Mouse (Mus musculus) gastrocnemius, postnatal 36 days (tissue): ENCODE data around the gene Sptb. TPM values are rescaled to one million over a fixed set of nuclear protein-coding genes. Genes with fewer than 3 reads are reported as not detected.

Experiments
- DNase-seq, 2 experiments: peaks; one replicate each; pipeline ENCODE4 v3.0.0; 2022
- intact Hi-C: fragments of 180-260 bp; cut with DNase I; formaldehyde crosslinking; loops from one replicate; pipeline ENCODE4 v1.15.1; 2025
- total RNA-seq, 2 experiments: library from RNA; stranded (reverse); gene quantifications; 2 replicates each; pipeline ENCODE4 v1.2.3; 2021

Gene Sptb
- total RNA-seq, 2 experiments from 2014 or later = 112 to 143 TPM

DNA sequence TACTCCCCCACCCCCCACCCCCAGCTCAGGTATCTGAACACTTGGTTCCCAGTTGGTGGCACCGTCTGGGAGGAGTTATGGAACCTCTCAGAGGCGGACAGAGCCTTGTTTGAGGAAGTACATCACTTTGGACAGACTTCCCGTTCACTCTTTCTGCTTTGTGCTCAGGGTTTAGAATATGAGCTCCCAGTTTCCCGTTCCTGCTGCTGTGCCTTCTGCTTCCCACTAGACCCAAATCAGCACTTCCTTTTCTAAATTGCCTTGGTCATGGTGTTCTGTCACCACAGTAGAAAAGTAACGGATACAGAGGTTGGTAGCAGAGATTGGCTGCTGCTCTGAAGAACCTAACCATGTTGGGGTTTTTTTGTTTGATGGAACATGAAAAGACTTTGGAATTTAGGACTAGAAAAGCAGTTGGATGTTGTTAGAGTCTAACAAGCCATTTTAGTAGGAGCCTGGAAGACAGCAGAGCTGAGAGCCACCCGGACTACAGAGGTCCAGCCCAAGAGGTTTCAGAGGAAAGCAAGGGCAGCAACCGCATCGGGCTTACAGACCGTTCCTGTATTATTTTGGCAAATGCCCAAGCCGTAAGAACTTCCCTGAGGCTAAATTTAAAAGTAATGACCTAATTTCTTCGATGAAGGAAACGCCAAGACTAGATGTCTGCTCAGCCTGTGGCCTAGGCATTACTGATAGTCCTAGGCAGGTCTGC, 95.3 kb downstream of the Sptb start:
- intact Hi-C loops = no loop called here

DNA sequence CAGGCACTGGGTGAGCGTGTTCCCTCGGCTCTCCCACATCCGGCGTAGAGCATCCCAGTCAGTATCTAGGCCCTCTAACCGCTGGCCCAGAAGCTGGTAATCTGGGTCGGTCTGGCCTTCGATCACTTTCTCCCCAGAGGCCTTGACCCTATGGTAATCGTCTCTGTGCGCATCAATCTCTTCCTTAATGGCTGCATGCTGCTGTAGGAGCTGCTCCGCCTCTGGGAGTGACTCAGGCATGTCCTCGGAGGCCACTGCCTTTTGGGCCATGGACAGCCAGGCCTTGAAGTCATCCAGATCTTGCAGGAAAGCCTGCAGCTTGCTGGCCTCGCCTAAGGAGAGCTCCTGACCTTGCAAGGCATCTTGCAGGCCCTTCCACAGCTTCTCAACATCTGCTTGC, 97.7 kb downstream of the Sptb start:
- intact Hi-C loops = no loop called here
- no peak for DNase-seq

More for the DNA sequence above, 95.3 kb downstream of the Sptb start:
- no peak for DNase-seq

DNA sequence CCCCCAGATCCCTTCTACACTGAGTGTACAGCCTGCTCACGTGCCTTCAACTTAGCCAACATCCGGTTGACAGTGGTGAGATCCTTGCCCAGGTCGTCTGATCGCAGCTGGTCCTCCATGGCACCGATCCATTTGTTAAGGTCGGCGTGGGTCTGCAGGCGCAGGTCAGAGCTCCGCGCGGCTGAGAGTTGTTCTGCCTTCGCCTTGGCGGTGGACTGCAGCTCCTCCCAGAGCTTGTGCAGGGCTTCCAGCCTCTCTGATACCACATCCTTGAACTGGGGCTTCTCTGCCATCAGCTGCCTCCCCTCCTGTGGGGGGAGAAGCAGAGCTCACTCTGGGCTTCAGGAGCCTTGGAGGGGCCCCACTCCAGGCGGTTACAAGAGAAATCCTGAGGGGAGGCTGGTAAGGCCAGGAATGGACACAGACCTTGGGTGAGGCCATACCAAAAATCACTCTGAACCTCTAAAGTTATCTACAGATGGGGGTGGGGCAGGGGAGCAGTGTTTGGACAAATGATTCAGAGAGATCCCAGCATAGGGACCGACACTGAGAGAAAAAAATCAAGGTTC, 101.3 kb downstream of the Sptb start:
- intact Hi-C loops = no loop called here
- no peak for DNase-seq

GRCm38 (mm10) chr12:76608241-76608640, 102.1 kb downstream of the Sptb start:
- intact Hi-C loops = no loop called here

DNA sequence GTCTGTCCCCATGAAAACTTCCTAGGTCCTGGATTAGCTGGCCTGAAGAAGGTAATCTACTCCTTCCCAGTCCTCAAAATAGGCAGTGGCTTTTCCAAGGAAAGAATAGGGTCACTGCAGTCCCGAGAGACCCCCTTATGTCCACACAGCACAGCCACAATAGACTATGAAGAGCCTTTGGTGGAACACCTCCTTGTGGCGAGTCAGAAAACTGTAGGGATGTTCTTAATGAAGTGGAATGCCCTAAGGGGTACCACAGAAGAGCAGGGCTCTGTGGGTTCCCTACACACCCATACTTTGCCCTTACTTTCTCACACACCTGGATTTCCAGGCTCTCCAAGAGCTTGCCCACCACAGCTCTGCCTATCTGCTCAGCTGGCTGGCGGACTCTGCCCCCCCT, 104.5 kb downstream of the Sptb start:
- intact Hi-C loops = no loop called here
- DNase-seq = no peak

More at GRCm38 (mm10) chr12:76608241-76608640, 102.1 kb downstream of the Sptb start:
- DNase-seq = no peak

DNA sequence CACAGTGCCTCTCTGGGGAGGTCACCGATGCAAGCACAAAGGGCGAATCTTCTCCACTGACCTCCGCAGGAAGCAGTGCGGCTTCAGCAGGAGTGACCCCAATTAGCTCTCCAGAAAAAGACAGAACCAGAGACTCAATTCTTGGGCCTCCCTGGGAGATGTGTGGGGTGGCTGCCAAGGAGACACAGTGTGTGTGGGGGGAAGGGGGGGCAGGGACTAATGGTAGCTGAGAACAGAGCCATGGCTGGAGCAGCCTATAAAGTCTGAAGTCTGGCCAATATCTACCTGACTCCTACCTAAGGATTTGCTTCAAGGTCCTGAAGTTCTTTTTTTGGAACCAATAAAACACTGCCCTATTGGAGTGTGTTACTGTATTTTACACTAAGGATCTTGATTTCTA, 105.8 kb downstream of the Sptb start:
- no peak for DNase-seq
- intact Hi-C loops = no loop called here

DNA sequence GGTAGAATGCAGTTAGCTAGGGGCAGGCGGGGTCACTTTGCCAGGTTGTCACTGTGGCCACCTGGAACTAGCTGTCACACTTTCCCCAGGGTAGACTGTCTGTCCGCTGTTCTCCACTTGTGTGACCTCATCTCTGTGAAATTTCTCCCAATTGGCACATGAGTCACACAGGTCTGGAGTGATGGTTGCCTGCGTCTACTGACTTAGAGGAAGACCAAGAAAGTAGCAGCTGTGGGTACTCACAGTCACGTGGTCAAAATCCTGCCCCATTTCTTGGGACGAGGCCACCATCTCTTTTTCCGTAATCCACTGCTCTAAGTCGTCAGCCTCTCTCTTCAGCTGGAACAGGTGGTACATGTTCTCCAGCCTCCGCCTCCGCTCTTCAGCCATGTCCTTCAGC, 106.6 kb downstream of the Sptb start:
- no peak for DNase-seq
- intact Hi-C loops = no loop called here

GRCm38 (mm10) chr12:76598196-76598928, 112.0 kb downstream of the Sptb start:
- intact Hi-C loops = loop anchor here (10.0 kb wide), 1 partner anchor 156 kb away; no protein-coding TSS in a partner anchor
- DNase-seq = no peak

DNA sequence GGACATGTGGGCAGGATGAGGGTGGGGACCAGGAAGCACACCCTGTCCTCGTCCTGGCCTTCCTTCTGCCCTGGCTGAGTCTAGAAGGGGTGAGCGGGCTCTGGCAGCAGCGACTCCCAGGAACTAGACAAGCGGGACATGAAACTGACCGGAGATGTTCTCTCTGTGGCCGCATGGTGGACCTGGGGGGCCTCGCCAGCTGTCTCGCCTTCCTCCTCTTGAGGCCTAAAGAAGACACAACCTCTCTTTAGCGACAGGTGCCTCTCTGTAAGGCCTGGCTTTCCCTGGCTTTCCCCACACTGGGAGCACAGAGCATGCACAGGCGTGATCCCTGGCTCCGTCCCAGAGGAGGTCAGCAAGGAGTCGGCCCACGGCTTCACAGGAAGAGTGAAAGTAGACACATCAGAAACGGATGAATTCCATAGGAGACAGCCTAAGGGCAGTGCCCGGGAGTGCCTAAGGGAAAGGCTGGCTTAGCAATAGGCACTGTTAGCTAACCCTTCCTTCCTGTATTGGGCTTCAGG, 112.7 kb downstream of the Sptb start:
- intact Hi-C loops = loop anchor here (10.0 kb wide), 1 partner anchor 157 kb away; no protein-coding TSS in a partner anchor
- DNase-seq = no peak

DNA sequence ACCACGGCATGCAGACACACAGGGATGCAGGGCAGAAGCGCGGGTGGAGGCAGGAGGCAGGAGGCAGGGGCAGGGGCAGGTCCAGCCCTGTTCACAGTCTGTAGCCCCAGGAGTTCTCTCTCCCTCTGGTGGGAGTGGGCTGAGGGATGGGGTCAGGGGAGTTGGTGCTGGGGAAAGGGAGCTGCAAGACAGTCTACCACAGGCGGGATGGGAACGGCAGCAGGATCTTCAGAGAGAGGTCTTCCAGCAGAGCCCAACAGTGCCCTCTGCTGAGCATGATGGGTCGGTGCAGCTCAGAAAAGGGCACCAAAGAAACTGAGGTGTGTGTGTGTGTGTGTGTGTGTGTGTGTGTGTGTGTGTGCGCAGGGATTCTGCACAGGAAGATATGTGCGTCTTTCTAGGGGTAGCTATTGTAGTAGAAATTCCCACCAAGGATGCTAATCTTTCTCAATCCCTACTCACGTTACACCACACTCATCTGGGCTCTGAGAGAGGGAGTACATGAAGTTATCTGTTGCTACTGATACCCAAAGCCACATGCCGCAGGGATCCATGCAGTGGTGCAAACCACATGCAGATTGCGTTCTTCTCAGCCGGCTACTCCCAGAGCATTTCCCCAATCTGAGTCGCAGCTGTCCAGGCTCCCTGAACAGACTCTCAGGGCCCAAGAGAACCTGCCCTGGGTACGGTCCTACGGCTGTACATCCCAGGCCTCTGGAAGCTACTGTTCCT, 113.9 kb downstream of the Sptb start:
- peak; percentile 64 to 73 for DNase-seq
- intact Hi-C loops = loop anchor here (1.0 to 10.0 kb wide), 2 partner anchors 100 to 158 kb away; no protein-coding TSS in a partner anchor

DNA sequence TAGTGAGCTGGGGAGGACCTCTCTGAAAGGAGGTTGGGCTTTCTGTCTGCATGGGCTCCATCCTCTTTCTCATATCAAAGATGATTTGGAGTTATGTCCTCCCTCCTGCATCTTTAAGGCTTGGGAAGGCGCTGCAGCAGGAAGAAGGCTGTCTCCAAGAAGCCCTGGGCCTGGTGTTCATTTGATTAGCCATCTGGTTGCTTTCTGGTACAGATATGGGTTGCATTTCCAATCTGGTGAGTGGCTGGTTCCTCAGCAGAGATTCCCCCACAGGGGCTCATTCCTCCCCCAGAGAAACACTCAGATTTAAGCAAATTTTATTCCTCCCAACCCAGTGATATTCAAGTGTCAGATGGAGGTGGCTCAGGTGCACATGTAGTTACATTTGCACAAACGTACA, 114.5 kb downstream of the Sptb start:
- no peak for DNase-seq
- intact Hi-C loops = loop anchor here (1.0 to 10.0 kb wide), 2 partner anchors 100 to 159 kb away; no protein-coding TSS in a partner anchor

GRCm38 (mm10) chr12:76594556-76594955, 115.8 kb downstream of the Sptb start:
- no peak for DNase-seq
- intact Hi-C loops = loop anchor here (5.0 to 10.0 kb wide), 2 partner anchors 128 to 160 kb away; no protein-coding TSS in a partner anchor

- peak; percentile 74 to 85 for DNase-seq
- intact Hi-C loops = loop anchor here (5.0 to 10.0 kb wide), 2 partner anchors 128 to 161 kb away; no protein-coding TSS in a partner anchor
Measured at GRCm38 (mm10) chr12:76593839-76594322, 116.5 kb downstream of the Sptb start.

DNA sequence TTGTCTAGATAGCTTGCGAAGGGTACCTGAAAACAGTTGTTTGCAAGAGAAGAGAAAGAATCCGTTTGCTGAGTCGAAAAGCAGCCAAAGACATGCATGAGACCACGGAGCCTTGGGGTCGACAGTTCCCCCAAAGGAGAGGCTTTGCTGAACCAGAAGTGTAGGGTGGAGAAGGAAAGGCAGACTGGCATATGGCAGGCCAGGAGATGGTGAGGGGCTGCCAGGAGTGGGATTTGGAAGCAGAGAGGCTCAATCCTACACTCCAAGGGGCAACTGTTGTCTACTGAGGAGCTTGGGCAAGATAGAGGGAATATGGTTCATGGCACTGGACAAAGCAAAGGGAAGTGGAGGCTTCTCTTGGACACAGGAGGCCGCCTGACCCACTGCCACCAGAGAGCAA, 117.1 kb downstream of the Sptb start:
- intact Hi-C loops = loop anchor here (5.0 to 10.0 kb wide), 2 partner anchors 129 to 162 kb away; no protein-coding TSS in a partner anchor
- no peak for DNase-seq

GRCm38 (mm10) chr12:76592213-76592612, 118.1 kb downstream of the Sptb start:
- intact Hi-C loops = loop anchor here (5.0 to 10.0 kb wide), 2 partner anchors 130 to 163 kb away; no protein-coding TSS in a partner anchor
- peak in 1 of 2 experiments; percentile 40 for DNase-seq

DNA sequence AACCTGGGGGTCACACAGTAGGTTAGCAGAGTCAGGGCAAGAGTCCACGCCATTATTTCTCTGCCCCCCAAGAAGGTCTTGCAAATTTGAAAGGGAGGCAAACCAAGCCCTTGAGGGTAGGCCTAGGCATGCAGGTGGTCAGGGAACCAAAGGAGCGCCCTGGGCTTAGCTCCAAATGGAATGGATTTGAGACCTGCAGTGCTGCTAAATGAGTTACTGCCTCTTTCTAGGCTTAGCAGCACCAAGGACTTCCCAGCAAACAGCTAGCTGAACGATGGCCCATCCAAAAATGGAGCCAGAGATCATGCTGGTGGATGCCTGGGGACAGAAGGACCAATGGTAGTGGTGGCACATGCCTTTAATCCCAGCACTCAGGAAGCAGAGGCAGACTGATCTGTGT, 119.3 kb downstream of the Sptb start:
- intact Hi-C loops = loop anchor here (5.0 to 10.0 kb wide), 2 partner anchors 131 to 164 kb away; no protein-coding TSS in a partner anchor
- DNase-seq = no peak

- intact Hi-C loops = no loop called here
Measured at GRCm38 (mm10) chr12:76589531-76589930, 120.8 kb downstream of the Sptb start.

GRCm38 (mm10) chr12:76587357-76587756, 123.0 kb downstream of the Sptb start:
- intact Hi-C loops = no loop called here
- no peak for DNase-seq

More at GRCm38 (mm10) chr12:76589531-76589930, 120.8 kb downstream of the Sptb start:
- no peak for DNase-seq

DNA sequence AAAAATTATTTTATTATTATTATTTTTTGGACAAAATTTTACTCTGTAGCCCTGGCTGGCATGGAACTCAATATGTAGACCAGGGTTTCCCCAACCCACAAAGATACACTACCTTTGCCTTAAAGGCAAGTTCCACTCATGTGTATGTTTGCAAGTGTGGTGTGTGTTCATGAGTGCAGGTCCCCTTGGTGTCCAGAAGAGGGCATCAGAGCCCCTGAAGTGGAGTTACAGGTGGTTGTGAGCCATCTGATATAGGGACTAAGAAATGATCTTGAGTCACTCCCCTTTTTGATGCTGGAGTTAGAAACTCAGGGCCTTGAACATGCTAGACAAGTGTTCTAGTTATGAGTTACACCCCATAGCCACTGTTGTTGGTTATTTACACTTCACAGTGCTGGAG, 125.3 kb downstream of the Sptb start:
- intact Hi-C loops = no loop called here
- no peak for DNase-seq

GRCm38 (mm10) chr12:76583454-76583853, 126.9 kb downstream of the Sptb start:
- no peak for DNase-seq
- intact Hi-C loops = no loop called here
